Mouse (Mus musculus) liver, adult 2 months (tissue): ENCODE data around the gene Itpr2.

Source experiments
- CTCF ChIP-seq: fragments of 200-500 bp; IDR thresholded peaks from 2 replicates; pipeline ENCODE4 v1.5.1; 2011; ENCODE audit warnings: low read depth, low read length, control low read depth
- POLR2A ChIP-seq: fragments of 200-500 bp; IDR thresholded peaks from 2 replicates; pipeline ENCODE4 v1.6.1; 2011; ENCODE audit warnings: low read length, control low read depth; ENCODE audit not compliant: insufficient read depth; ENCODE audit errors: extremely low read depth

GRCm38 (mm10) chr6:146491680-146492079 is 10.3 kb downstream of the Itpr2 start:
- TF ChIP-seq POLR2A (no peak), CTCF (no peak)
